Mouse (Mus musculus): ENCODE results near the gene Hoxd12. TPM values are rescaled to one million over a fixed set of nuclear protein-coding genes. Genes with fewer than 3 reads are reported as not detected.
A peak's percentile ranks its signal among the peaks of the same experiment; 100 is the strongest.

Gene Hoxd12
- total RNA-seq, 4 experiments from 2014 or later = not detected

GRCm38 (mm10) chr2:74707599-74707998, 32.8 kb downstream of the Hoxd12 start:
- DNase-seq (ENCODE audit: low spot score in 2 of 2) = no peak

DNA sequence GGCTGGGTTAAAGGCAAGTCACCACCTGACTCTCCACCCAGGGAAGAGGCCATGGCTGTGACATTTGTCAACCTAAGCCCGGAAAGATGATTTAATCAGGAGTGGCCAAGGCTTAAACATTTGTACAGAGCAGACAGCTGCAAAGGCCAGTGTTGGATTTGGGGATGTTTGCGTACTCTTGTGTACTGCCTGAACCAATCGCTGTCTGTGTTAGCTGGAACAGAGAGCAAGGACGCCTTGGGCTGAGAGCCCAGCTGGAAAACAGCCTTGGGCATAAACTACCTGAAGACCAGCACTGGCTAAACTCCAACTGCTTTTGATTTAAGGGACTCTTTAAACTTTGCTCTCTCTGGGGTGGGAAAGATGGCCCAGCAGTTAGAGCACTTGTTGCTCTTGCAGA, 33.9 kb downstream of the Hoxd12 start:
- no peak for DNase-seq (ENCODE audit: low spot score in 2 of 2)

DNA sequence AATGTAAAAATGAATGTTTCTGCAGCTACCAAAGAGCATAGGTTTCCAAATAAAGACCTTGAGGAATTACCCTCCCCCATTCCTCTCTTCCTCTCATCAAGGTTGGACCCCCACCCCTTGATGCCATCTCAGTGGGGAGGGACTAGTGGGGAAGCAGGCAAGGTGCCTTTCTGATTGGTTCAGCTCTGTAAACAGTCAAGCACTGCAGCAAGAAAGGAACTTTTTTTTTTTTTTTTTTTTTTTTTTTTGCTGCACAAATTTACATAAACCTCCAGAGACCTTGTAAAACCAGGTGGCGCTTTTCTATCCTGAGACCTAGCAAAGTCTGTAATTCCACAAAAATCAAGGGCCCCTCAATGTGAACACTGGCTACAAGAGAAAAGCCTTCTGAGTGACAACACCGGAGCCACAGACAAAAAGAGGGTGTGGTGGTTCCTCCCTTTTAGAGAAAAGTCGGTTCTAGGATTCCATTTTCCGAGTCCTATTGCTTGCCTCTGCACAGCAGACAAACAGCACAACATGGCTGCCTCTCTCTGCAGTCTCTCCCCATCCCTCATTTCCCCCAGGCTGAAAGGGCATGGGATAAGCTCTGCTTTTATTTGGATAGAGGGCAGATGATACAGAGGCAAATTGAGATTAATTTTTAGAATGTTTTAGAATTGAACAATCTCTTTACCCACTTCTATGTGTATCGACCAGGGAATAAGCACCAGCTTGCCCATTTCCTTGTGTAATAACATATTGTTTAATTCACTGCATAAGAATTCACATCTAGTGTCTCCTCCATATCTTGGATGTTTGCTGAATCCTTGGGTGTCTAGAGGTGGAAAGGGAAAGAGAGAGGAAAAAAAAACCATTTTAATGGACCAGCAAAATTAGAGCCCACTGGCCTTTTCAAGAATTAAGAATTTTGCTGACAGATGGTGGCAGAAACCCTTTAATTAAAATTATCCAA, 34.9 kb downstream of the Hoxd12 start:
- DNase-seq (ENCODE audit: low spot score in 2 of 2) = no peak

DNA sequence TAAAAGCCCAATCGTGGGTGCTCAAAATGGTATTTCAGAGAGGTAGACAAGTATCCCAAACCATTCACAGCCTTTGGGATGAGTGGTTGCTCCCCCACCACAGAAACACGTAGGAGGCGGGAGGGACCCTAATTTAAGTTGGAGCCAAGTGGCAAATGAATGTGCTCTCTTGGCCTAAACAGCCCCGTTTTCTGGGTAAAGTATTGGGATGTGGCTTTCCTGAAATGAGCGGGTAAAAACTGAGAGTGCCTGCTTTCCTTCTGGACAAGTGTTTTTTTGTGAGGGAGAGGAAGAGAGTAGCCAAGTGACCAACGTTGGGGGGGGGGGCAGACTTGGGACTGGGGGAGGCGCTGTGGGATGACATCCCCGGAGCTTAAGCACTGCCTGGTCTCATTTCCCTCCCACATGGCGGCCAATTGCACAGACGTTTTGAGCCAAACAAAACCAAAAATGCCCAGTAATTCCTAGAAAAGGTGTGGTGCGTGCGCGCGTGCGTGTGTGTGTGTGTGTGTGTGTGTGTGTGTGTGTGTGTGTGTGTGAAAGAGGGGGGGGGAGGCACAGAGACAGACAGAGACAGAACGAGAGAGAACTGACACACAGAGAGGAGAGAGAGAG, 36.2 kb downstream of the Hoxd12 start:
- DNase-seq (ENCODE audit: low spot score in 2 of 2) = no peak

GRCm38 (mm10) chr2:74711721-74712621, 37.2 kb downstream of the Hoxd12 start, which contains the start of the genes Hoxd3 and Hoxd4:
Gene Hoxd3, plus strand, starts transcription at chr2:74711927.
Gene Hoxd4, plus strand, starts transcription at chr2:74711929.
- no peak for DNase-seq (ENCODE audit: low spot score in 2 of 2)

DNA sequence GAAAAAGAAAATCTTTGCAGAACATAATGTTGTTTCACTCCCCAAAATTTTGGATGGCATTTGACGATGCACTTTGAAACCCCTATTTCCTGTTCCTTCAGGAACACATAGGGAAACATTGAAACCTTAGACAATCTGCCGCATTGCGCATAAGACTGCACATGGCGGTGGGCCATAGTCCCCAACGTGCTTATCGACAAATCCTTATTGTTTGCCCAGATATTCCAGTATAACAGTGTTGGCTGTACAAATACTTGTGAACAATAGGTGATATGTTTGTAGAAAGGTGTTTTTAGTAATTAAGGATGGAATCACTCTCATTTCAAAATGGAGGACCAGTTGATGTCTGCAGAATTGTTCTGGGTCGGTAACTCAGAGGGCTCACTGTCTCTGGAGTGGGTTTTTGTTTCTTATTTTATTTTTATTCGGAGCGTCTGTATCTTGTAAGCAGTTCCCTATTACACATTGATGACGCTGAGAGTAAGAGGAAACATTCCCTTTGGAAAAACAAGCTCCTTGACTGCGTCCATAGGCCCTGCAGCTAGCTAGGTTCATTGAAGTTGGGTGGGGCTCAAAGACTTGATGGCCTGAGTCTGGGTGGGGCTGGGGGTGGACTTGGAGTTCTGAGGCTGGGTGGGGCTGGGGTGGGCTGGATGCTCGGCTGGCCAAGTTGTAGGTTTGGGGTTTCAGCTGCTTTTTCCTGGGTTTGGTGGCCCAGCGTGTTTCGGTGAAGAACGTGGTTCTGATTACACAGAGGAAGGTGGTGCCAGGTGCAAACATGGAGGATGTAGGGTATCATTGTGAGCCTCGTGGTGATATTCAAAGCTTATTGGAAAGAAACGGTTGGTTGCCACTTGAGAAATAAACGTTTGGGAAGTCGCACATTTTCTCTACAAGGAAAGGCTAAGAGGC, 38.7 kb downstream of the Hoxd12 start:
- DNase-seq (ENCODE audit: low spot score in 2 of 2) = no peak

DNA sequence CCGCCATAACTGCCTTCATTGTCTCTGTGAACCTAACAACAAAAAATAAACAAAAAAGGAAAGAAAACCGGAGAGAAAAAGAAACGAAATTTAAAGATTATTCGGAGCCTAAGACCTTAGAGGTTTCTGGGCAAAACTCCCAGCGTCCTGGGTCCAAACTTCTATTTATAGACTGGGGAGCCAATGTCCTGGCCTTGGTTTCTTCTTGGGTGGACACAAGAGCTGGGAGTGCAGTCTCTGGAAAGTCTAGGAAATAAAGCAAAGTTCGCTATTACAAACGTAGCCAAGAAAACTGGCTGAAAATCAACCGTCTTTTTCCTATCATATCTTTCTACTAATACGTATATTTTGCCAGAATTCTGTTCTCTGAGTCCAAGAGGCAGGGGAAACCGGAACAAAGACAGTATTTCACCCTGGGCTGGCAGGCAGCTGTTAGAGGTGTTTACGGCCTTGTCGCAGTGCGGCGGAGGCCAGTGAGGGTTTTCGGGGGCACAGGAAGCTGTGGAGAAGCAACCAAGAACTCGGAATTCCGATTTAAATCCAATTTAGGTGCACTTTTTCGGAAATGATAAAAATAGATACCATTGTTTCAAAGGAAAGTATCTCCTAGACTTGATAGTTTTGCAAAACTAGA, 39.5 kb downstream of the Hoxd12 start:
- no peak for DNase-seq (ENCODE audit: low spot score in 2 of 2)

- DNase-seq (ENCODE audit: low spot score in 2 of 2) = no peak
These were observed 40.1 kb downstream of the Hoxd12 start for GRCm38 (mm10) chr2:74714881-74715280.

- DNase-seq (ENCODE audit: low spot score in 2 of 2) = peak; percentile 40 to 68
These were observed 40.9 kb downstream of the Hoxd12 start for GRCm38 (mm10) chr2:74715504-74716241.

- DNase-seq (ENCODE audit: low spot score in 2 of 2) = no peak
These were observed 45.6 kb downstream of the Hoxd12 start for GRCm38 (mm10) chr2:74720384-74720783.

DNA sequence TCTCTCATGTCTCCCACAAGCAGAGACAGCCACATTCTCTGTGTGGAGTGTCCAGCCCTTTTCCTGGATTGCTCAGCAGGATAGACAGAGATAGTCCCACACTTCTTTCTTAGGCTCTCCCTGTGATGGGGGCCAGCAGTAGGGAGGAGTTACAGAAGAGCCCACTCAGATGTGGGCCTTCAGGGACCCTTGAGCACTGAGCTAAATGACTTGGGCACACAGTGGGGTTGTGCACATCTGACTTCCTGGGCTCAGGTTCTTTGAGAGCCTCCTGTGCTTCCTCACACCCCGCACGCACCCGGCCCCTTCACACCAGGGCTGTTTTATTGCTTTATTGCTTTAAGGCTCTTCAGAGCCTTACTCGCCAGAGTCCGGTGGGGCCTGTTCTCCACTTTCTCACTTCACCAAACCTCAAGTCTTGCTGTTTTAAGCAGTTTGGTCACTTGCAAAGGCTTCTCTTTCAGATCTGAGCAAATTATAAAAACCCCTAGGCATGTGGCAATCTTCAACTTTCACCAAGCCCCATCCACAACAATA, 46.2 kb downstream of the Hoxd12 start:
- no peak for DNase-seq (ENCODE audit: low spot score in 2 of 2)

DNA sequence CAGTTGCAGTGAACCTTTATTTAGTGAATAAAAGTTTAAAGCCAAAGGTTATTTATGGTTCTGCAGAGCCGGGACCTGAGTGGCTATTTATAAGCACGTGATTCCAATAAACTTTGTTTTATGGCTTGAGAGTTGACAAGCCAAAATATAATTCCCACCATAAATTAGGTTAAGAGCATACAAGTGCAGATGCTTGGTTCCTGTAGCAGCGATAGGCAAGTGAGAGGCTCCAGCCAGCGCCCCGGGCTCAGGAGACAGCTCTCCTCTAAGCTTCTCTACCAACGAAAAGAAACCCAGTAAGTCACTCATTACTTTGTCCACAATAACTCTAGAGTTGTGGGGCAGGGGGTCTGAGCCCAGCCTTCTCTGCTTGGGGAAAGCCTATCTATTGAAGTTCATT, 47.1 kb downstream of the Hoxd12 start:
- no peak for DNase-seq (ENCODE audit: low spot score in 2 of 2)

DNA sequence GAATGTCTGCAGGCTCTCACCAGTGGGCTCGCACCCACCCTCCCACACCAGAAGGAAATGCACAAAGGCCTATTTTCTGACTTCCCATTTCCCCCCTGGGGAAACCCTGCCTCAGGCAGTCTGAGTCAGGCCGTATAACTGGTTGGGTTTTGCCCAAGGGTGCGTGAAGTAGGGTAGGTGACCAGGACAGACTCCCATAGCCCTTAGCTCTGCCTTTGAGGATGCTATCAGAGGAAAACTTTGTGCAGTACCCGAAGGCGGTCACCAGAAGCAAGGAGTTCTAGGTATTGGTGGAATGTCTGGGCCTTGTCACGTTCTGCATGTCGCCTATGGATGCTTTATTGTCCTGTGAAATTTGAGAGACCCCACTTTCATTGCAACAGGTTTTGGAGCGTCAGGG, 48.1 kb downstream of the Hoxd12 start:
- DNase-seq (ENCODE audit: low spot score in 2 of 2) = no peak

- no peak for DNase-seq (ENCODE audit: low spot score in 2 of 2)
These were observed 49.6 kb downstream of the Hoxd12 start for GRCm38 (mm10) chr2:74724244-74725015.

DNA sequence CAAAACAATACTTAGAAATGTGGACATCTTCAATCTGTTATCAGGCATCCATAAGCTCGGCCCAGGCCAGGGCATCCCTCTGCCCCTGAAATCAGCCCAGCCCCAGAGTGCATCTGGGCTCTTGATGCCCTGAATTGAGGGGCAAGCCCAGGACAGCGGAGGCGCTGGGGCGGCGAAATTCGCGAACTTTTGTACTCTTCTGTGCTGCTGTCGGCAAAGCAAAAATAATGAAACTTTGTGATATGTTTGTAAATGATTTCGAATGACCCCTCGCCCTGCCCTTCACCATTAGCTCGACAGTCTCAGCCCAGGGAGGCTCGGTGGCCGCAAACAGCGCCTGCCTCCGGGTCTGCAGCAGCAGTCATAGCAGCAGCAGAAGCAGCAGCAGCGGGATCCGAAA, 50.4 kb downstream of the Hoxd12 start:
- DNase-seq (ENCODE audit: low spot score in 2 of 2) = no peak

DNA sequence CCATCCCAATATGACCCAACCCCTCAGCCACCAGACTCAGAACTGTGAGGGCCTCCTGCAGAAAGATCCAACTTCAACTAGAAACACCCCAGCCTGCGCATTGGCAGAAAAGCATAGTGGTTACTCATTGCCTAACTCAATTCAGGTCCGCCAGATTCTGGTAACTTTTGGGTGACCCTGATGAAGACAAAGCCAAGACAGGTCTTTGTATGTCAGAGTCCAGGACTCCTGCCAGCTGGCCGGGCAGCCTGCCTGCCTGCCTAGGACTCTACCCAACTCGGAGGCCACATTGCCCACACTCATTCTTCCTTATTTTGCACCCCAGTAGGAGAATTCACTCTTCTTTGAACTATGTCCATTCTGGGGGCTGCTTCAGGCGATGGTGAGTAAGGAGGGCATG, 51.7 kb downstream of the Hoxd12 start, which contains the start of gene Gm28230:
Gene Gm28230 (plus strand): TSS at position 178 of the 400 bp plus-strand sequence.
- DNase-seq (ENCODE audit: low spot score in 2 of 2) = no peak

DNA sequence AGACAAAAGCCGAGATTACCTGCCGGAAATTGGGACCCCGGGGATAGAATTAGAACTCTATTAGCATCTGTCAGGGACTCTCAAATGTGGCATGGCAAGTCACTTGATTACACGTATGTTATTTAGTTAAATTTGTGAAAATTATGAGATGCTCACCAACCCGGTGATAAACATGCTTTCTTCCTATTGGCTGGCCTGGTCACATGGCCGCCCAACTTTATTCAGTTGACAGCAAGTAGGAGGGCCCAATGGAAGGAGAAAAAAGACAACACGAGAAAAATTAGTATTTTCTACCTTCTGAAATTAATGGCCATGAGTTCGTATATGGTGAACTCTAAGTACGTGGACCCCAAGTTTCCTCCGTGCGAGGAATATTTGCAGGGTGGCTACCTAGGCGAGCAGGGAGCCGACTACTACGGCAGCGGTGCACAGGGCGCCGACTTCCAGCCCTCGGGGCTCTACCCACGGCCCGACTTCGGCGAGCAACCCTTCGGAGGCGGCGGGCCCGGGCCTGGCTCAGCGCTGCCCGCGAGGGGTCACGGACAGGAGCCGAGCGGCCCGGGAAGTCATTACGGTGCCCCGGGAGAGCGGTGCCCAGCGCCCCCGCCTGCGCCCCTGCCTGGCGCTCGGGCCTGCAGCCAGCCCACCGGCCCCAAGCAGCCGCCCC, 52.3 kb downstream of the Hoxd12 start:
- DNase-seq (ENCODE audit: low spot score in 2 of 2) = no peak
